1 mouse cellular context compared by ENCODE assay signal in genomic region chr5:148983696-148984095, GRCm38 (mm10).
TF ChIP-seq lines count a peak whose summit lies in the region.

No protein-coding gene starts in this region.

TF ChIP-seq in MEL, 35 proteins besides CTCF, POLR2A, EP300 and RAD21:
- TF ChIP-seq TCF12 (IDR thresholded peaks at IDR 0.05; ENCODE audit: low read depth, low read length) (no peak), ELF1 (IDR thresholded peaks at IDR 0.05; ENCODE audit: low read depth, low read length) (no peak), TBP (IDR thresholded peaks at IDR 0.05; ENCODE audit: low read depth, low read length) (no peak), RCOR1 (IDR thresholded peaks at IDR 0.05; ENCODE audit: low read depth, low read length) (no peak), KAT2A (conservative IDR thresholded peaks at IDR 0.05; ENCODE audit: low read depth, low read length) (no peak), CHD2 (IDR thresholded peaks at IDR 0.05; ENCODE audit: low read length) (no peak), GABPA (IDR thresholded peaks at IDR 0.05; ENCODE audit: low read depth, low read length) (no peak), POLR2AphosphoS2 (IDR thresholded peaks at IDR 0.05; ENCODE audit: low read length) (no peak), MAX (IDR thresholded peaks at IDR 0.05; ENCODE audit: low read length) (no peak), ZKSCAN1 (IDR thresholded peaks at IDR 0.05; ENCODE audit: low read depth, low read length) (no peak)
